Mouse (Mus musculus) MN1 (cell line): ENCODE data around the gene Flvcr1.

Source experiments
- DNase-seq: peaks from one replicate; pipeline ENCODE4 v3.0.0-alpha.2; 2016; ENCODE audit warnings: low spot score

Gene Flvcr1

DNA sequence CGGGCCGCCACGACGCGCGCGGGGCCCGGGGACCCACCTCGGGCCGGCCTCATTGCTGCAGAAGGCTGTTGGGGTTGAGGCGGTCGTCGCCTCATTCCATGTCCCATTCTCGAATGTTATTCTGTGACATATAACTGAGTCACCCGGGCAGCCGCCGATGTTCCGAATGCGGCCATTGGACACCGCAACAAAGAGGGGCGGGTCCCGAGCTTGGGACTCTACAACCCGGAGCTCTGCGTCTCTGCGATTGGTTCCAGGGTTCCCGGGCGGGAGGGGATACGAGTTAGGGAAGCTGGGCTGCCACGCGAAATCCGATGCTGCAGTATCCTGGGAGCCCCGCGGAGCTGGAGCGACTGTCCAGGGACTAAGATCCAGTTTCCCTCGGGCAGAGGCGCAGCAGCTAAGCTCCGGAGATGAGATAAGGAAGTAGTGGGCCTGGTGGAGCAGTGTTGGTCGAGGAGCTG is 46.8 kb downstream of the Flvcr1 start, which contains the start of gene Vash2:
Gene Vash2, minus strand, starts transcription at position 197 of the 464 bp plus-strand sequence.
- peak; percentile 95 for DNase-seq

DNA sequence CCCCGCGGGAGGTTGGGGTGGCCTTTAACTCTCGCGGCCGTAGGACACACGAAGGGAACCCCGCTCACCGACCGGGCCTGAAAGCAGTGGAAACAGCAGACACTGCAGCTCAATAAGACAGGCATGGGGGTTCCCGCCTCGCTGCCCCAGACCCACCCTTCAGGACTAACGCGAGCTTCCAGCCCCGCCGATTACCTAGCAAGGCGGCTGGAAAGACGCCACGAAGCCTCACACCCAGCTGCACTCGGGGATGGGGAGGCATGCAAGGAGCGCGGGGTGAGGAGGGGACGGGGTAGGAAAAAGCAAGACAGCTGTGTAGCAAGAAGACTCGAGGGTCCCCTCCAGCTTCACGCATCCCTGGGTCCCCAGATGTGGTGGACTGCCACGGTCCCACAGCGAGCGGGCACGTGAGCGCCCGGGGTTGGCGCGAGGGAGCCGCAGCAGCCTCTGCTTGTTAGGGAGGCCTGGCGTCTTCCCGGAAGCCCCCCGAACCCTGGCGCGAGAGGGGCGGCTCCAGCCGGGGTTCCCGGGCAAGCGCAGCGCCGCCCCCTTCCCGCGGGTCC is 47.4 kb downstream of the Flvcr1 start:
- DNase-seq: peak; percentile 65

DNA sequence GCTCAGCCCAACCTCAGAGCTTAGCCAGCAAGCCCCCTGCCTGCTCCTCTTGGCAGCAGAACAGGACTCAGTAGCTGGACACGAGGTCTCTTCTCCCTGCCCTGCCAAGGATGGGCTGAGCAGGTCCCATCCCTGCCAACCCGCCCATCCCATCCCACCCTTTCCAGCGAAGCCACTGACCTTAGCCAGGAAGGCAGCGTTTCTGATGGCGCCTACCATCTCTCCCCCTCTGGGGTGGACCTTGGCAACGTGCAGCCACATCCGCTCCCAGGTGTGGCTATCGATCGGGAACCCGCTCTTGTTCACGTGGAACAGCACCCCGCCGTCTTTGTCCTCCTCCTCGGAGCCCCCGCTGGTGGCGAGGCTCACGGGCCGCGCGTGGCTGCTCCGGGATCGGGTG is 48.0 kb downstream of the Flvcr1 start:
- peak; percentile 39 for DNase-seq

DNA sequence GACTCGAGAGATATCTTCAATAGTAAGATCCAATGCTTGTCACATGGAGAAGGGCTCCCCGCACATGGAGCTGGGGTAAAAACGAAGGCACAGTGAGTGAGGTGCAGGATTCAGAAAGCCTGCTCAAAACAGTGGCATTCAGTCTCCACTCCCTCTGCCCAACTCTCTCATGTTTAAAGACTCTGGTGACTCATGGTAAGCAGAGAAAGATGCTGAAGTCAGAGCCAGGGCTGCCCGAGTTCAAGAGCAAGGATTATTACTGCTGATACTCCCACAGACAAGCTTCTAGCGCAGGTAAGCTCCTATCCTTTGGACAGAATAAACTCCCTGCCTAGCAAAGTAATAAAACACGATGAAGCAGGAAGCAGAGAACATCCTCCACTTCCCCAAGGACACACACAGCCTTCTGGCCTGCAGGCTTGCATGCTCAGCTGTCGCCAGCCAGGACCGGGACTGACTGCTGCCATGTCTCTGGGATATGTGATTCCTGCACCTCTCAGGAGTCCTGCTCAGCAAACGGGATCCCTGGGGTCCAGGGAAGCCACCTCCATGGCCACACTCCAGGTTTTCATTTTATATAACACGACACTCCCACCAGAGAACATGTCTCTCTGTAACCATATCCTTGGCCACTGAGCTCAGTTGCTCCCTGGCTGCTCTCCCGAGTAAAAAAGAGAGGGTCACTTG is 48.9 kb downstream of the Flvcr1 start:
- DNase-seq: peak; percentile 35

DNA sequence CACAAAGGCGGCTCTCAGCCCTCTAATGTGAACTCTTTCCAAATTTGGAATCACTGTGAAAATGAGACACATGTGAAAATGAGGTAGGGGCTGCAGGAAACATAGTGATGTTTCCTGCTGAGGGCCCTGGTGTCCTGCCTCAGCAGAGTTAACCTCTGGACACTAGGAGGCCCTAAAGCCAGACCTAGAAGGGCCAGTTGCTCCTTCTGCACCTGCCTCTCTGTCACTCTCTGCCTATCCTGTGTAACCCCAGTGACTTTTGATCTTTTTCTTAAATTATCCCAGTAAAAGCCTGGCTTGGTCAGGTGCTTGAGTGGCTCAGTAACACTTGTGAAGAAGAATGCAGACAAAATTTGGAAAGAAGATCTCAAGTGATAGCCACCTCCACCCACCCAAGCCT is 51.1 kb downstream of the Flvcr1 start:
- no peak for DNase-seq

DNA sequence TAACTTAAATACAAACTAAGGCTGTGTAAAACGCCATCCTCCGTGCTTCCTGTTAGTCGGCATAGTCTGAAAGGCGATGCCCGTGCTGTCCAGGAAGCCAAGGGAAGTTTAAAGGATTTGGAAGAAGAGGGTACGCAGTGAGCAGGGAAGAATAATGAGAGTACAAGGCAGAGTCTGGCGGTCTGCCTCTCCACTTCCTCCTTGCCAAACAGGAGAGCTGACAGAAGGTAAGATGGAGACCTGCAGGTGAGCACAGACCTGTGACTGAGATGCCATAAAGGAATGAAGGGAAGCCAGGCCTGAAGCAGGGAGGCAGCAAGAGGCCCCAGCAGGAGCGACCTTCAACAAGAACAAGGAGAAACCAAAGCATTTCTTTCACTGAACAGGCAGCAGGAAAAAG is 51.8 kb downstream of the Flvcr1 start:
- DNase-seq: no peak

DNA sequence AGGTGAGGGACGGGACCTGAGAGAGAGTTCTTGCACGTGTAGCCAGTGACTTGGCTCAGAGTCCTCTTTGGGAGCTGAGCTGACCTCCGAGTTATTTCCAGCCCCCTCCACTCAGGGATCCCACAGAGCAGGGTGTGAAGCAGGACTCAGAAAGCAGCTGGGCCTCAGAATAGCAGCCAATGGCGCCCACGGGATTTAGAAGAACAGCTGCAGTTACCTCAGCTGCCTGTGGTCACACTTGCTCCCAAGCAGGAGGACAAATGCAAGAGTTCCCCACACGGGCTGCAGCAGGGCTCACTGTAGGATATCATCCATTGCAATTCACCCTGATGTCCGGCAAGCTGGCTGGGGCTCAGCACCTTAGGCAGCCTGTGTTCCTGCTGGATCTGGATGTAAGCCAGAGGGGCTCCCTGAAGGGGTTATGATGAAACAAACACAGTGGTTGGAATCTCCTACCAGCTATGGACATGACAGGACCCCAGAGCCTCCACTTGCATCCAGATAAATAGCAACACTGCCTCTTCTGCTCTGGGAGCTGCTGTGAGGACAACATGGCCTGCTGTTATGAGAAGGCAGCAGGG is 53.3 kb downstream of the Flvcr1 start:
- DNase-seq: peak; percentile 21

DNA sequence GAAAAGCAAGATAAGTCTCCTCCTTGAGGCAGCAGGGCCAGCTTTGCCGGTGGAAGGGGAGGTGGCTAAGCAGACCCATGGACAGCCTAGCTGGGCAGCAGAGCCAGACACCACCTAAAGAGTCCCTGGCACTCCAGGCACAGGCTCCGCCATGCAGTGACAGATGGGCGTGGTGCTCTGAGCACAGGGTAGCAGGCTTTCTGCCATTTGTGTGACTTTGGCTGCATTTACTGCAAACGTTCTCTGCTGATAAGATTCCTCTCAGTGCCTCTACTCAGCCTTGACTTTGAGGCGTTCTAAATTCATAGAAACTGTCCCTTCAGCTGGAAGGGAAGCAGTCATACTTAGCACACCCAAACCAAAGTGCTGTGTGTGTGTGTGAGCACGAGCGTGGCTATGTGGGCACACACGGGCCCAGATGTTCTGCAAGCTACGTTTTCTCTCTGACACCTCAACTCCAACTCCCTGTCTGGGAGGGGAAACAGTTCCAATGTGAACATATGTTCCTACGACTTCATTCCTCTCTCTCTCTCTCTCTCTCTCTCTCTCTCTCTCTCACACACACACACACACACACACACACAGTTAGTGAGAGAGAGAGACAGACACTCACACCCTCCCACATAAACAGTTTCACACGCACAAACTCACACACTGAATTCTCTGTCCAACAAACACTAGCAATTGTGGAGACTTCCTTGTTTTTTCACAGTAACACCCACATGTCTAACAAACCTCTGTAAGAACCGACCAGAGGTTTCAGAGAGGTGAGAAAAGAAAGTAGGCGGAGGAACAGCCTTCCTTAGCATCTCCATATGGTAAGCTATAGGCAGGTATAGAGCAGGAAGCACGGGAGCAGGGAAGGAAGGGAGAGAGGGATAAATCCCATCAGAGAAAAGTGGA is 54.0 kb downstream of the Flvcr1 start:
- DNase-seq: no peak

DNA sequence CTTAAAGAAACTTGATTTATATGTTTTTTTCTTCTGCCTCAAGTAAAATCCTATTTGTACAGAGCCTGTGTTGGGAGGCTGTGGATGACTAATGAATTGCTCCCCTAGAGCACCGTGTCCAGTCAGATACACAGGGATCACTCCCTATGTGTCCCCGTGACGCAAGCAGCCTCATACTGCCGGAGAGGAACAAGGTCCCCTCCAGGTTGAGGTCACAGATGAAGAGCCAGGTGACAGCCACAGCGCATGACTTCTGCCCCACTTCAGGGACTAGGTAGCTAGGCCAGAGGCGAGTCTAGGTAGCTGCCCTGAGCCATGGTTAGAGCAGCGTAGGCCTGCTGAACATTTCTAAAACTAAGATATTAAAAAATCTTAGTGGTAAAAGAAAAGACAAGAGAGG is 57.9 kb downstream of the Flvcr1 start:
- DNase-seq: no peak

DNA sequence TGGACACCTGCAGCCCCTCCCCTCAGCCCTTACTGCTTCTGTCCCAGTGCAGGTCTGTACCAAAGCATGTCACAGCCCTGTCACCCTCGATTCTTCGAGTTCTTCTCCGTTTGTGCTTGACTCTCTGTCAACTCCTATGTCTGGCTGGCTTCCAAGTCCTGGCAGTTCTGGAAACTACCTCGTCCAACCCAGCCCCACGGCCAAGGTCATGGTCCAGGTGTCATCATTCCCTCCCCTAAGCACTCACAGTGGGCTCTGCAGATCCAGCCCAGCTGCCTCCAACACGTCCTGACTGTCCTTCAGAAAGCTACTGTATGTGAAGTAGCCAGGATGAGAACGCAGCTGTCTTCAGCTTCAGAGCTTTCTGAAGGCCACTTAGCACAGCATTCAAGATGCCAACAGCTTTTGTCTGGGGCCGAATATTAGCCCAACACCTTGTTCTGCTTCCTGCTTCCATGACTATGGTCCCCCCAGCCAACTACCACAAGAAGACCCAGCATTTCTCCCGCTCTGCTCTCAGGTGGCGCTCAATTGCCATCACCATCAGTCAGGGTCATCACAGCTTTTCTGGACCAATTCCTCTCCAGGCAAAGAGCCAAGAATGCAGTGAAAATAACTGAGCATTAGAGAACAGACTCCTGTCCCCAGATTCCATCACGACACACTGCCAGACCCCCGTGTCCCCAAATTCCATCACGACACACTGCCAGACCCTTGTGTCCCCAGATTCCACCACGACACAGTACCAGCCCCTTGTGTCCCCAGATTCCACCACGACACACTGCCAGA is 60.8 kb downstream of the Flvcr1 start:
- DNase-seq: no peak

DNA sequence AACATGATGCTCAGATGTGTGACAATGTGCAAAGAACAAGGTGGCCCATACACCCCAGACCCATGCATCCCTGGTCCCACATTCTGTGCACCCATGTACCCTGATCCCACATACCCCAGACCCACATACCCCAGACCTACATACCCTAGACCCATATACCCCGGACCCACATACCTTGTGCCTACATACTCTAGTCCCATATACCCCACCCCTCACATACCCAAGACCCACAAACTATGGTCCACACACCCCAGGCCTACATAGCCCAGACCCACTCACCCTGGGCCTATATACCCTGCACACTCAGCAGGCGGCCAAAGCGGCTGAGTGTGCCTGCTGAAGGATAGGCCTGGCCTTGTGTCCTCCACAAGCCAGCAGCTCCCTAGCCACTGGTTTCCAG is 63.2 kb downstream of the Flvcr1 start:
- DNase-seq: no peak

DNA sequence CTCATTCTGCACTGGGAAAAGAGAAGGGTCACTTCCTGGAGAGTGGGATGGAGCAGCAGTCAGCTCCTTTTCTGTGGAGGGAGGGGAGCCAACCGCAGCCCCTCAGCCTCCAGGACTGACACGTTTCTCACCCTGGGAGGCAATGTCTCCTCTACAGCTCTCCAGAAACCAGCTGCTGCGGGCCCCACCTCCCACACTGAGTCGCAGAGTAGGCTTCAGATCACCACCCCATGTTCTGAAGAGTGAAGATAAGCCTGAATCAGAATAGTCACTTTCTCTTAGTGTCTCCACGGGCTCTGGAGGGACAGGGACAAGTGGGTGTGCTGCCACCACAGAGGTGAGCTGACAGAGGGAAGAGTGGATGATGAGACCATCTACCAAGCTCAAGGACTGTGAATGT is 67.1 kb downstream of the Flvcr1 start:
- no peak for DNase-seq
